Mouse (Mus musculus) embryonic stem cell, embryonic (primary cell): ENCODE measurements around the gene Ddo.

Experiments
- CTCF ChIA-PET, 4 experiments: fragments of 300-600 bp in 2 of 4; fragments of 350-600 bp in 2 of 4; sonication (Branson Sonifier 250); formaldehyde crosslinking; loops; one replicate each; lab custom pipeline; 2022; ENCODE audit warnings: inconsistent platforms in 2 of 4; lab: Charles Lee
- POLR2A ChIA-PET, 4 experiments: fragments of 300-600 bp in 2 of 4; fragments of 350-600 bp in 2 of 4; sonication (Branson Sonifier 250); formaldehyde crosslinking; loops; one replicate each; lab custom pipeline; 2022; ENCODE audit warnings: antibody characterized with exemption in 4 of 4, inconsistent platforms in 1 of 4; lab: Charles Lee

Ddo gene

DNA sequence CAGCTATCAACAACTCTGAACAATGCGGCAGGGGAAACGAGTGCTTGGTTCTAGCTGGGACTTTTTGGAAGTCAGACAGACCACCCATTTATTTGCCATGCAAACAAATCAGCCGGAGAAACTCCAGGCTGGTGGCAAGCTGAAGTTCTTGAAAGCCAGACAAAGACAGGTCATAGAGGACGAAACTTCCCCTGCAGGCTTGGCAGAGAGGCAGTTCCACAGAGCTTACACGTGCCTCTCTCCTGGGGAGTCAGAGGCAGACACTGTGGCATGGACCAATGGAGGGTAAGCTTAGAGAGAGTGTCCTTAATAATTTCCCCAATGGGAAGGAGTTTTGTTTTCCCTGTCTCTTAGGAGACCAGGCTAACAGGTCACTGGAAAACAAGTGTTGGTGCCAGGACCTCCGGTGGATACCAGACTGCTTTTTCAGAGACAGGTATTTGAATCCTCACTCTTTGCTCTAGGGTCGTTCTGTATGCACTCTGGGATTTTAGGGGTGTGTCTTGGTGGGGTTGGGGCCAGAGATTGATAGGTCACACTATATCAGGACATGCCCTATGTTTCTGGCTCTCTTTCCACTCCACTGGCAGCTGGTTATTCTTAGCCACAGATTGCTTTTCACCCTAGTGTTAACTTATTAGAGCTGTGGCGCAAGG lies at the start of gene Ddo:
Ddo (plus strand) TSS at position 356 of the 656 bp plus-strand sequence.
- ChIA-PET CTCF (interaction anchor here (0.6 to 3.0 kb wide), 20 partner anchors 8 to 660 kb away, joined by 3 to 13 read pairs (median 3); no protein-coding TSS in a partner anchor), POLR2A (interaction anchor here (1.1 to 3.1 kb wide), 9 partner anchors 10 to 673 kb away, joined by 3 to 27 read pairs (median 4); partner anchors contain the start of genes Gtf3c6 (in 2 of the 4) and Fig4 (in 1 of the 4))

DNA sequence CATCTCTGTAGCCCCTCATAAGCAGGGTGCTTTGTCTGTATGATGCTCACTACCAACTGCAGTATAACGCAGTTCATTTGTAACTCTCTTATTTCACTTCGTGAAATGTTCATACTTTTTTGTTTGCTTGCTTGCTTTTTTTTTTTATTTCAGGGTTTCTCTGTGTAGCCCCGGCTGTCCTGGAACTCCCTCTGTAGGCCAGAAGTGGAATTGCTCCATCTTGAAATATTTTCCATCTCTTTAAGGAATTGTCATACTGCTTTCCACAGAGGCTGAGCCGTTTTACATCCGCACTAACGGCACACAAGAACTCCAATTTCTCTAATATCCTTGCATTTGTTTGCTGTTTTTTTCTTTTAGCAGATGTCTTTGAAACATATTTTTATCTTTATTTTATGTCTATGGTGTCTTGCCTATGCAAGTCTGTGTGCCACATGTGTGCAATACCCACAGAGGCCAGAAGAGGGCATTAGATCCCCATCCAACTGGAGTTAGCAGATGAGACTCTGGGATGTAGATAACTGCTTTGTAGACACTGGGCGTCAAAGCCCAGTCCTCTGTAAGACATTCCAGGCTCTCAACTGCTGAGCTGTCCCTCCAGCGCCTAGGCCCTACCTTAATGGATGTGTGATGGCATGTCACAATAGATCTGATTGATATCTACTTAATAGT lies 46.1 kb upstream of the Ddo start:
- ChIA-PET POLR2A (interaction anchor here in 3 of 4 experiments (0.6 to 1.6 kb wide), 9 partner anchors 154 to 325 kb away, joined by 3 to 23 read pairs (median 3); partner anchors contain the start of genes Gtf3c6 (in 2 of the 3) and Amd1 (in 1 of the 3)), CTCF (interaction anchor here (0.6 to 1.9 kb wide), 22 partner anchors 11 to 749 kb away, joined by 3 to 14 read pairs (median 4); partner anchors contain the start of genes Ddo (in 2 of the 4) and Slc22a16 (in 2 of the 4))

DNA sequence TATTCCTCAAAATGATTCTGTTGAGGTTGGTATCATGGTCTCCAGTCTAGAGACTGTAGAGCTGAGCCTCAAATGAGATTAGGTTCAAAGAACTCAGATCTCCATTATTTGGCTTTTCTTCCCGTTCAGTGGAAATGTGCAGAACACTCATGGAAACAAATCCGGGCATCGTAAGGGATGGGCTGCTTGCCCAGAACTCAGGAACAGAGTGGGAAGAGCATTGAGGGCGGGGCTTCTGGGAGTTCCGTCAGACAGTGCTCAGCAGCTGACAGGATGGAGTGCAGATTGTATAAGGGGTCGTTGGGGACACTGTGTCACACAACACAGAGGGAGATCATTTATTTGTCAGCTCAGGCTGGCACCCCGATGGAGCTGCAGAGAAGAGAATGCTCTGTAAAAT lies 37.6 kb upstream of the Ddo start:
- ChIA-PET CTCF (no interaction called here), POLR2A (interaction anchor here in 1 of 4 experiments (0.7 kb wide), 1 partner anchor 334 kb away, joined by 4 read pairs; no protein-coding TSS in a partner anchor)

DNA sequence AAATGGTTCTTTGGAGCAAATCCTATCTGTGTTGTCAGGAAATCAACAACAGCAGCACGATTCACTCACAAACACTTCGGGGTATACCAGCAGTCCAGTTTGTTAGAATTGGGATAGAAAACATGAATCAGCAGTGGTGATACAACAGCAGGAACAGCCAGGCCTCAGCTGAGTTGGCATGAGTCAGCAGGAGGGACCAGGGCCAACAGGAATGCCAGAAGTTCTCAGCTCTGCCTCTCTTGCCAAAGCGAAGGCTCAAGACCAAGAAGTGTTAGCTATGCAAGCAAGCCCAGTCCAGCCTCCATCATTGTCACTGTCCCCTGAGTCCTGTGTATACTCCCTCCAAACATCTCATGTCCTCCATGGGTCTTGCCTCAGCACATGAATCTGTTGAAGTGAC lies 32.6 kb upstream of the Ddo start:
- CTCF ChIA-PET = no interaction called here
- POLR2A ChIA-PET = interaction anchor here in 1 of 4 experiments (1.3 kb wide), 1 partner anchor 339 kb away, joined by 3 read pairs; no protein-coding TSS in a partner anchor

DNA sequence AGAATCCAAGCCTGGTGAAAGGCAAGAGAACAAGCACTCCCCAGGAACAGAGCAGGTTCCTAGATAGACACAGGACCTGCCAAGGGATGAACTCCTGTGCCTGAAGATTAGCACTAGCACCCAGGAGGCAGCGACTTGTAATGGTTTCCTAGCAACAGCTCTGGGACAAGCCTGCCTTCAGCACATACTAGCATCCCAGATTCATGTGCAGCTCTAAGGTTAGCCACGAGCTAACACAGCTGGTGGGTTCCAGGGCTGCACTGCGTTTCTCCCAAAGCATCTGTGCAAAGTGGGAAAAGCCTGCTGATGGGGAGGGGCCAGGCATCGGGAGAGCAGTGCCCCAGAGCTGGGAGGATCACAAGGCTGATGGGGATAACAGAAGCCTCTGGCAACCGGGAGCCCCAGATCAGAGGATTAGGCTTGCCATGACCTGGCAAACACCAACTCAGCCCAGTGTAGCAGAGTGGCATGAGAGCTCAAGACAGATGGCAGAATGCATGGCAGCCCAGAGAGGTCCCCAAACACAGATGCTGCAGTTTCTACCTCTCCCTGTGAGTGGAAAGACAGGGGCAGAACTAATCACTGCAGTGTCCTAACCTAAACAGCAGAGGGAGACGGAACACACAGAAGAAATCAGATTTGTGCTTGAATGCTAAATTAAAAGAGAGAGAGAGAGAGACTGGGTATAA lies 25.0 kb upstream of the Ddo start:
- POLR2A ChIA-PET = no interaction called here
- CTCF ChIA-PET = interaction anchor here in 1 of 4 experiments (0.5 kb wide), 1 partner anchor 78 kb away, joined by 3 read pairs; the partner anchor contains the start of gene Mettl24

DNA sequence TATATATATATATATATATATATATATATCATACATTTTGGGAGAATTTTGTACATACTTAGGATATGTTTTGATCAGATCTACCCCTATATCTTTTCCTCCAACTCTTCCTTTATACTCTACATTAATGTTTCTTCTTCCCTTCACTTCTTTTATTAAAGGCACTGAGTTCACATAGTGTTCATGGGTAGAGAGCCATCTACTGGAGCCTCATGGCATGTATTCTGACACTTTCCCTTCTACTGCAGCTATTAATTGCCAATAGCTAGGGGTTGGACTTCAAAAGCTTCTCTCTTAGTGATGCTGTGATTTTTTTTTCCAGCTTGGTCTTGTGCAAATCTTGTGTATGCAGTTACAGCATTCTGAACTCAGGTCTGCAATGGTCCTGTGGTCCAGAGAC lies 11.8 kb upstream of the Ddo start:
- POLR2A ChIA-PET = no interaction called here
- CTCF ChIA-PET = interaction anchor here in 3 of 4 experiments (0.5 to 1.0 kb wide), 3 partner anchors 11 to 1366 kb away, joined by 3 to 5 read pairs (median 3); no protein-coding TSS in a partner anchor

DNA sequence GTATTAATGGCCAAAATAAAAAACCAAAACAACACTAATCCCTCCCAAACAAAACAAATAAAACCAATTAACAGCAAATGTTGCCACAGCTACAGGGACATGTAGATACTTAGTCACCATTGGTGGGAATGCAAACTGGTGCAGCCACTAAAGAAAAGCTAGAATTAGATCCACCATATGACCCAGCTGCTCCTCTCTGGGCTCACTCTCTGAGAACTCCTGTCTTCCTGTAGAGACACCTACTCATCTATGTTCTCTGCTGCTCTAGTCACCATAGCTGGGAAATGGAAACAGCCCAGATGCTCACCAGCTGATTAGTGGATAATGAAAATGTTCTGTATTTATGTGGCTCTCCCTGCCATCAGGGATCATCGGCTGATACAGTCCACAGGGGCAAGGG lies 10.1 kb upstream of the Ddo start:
- POLR2A ChIA-PET = interaction anchor here in 2 of 4 experiments (1.1 to 1.3 kb wide), 2 partner anchors 70 to 272 kb away, joined by 3 to 4 read pairs; no protein-coding TSS in a partner anchor
- CTCF ChIA-PET = interaction anchor here in 2 of 4 experiments (0.6 kb wide), 2 partner anchors 338 to 883 kb away, joined by 3 read pairs; no protein-coding TSS in a partner anchor

DNA sequence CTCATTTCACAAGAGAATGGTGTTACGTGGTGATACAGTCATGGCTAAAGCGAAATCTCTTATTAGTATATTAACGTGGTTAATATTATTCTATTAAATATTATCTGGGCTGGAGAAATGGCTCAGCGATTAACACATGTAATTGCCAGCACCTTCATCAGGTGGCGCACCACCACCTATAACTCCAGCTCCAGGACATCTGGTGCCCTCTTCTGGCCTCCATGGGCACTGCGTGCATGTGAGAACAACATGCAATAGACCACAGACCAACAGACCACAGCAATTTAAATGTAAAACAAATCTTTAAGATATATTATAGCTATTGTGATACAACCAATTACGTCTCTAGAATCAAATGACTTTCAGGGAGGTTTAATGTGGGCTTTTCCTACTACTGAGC lies 671 bp upstream of the Ddo start:
- CTCF ChIA-PET = interaction anchor here (0.5 to 3.0 kb wide), 19 partner anchors 8 to 660 kb away, joined by 3 to 13 read pairs (median 3); partner anchors contain the start of gene Mettl24 (in 1 of the 4)
- POLR2A ChIA-PET = interaction anchor here in 3 of 4 experiments (0.7 to 3.1 kb wide), 7 partner anchors 11 to 674 kb away, joined by 3 to 27 read pairs (median 3); partner anchors contain the start of genes Gtf3c6 (in 2 of the 3) and Fig4 (in 1 of the 3)

DNA sequence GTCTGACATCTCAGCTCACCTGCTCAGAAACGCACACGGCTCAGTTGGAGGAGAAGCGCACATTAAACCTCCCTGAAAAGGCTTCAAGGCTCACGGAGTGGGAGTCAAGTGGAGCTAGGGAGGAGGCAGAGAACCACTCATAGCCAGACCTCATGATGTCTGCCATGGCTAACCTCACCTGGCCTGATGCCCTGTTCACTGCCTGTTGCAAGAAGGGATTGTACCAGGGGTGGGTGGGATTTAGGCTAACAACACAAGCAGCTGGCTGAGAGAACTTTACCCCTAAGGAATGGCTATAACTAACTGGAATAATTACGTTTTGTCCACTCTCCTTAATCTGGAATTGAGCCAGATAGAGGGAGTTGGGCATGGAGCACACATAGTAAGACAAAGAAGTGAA lies 646 bp downstream of the Ddo start:
- ChIA-PET POLR2A (interaction anchor here (0.9 to 3.1 kb wide), 6 partner anchors 9 to 372 kb away, joined by 3 to 27 read pairs (median 4); partner anchors contain the start of gene Gtf3c6 (in 2 of the 4)), CTCF (interaction anchor here in 3 of 4 experiments (0.6 to 3.0 kb wide), 4 partner anchors 10 to 47 kb away, joined by 3 to 13 read pairs (median 6); no protein-coding TSS in a partner anchor)

DNA sequence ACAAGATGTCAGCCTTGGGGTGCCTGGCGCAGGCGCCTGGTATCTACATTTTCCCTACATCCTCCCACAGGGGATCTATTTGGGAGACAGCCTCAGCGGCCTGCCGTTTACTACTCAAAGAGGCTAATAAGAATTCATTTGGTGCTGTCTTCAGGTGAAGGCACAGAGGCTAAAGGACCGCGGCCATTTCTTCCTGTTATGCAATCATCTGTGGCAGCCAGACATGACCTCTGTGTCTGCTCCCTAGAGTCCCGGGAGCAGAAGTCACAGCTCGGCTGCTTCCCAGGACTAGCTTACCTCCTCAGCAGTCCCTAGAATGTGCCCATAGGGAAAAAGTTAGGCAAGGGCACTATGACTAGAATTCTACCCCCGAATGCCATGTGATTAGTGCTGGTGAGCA lies 1.1 kb downstream of the Ddo start:
- ChIA-PET POLR2A (interaction anchor here (0.9 to 3.1 kb wide), 7 partner anchors 9 to 373 kb away, joined by 3 to 27 read pairs (median 4); partner anchors contain the start of gene Gtf3c6 (in 2 of the 4)), CTCF (interaction anchor here in 2 of 4 experiments (0.5 to 3.0 kb wide), 6 partner anchors 9 to 877 kb away, joined by 3 to 13 read pairs (median 4); no protein-coding TSS in a partner anchor)

DNA sequence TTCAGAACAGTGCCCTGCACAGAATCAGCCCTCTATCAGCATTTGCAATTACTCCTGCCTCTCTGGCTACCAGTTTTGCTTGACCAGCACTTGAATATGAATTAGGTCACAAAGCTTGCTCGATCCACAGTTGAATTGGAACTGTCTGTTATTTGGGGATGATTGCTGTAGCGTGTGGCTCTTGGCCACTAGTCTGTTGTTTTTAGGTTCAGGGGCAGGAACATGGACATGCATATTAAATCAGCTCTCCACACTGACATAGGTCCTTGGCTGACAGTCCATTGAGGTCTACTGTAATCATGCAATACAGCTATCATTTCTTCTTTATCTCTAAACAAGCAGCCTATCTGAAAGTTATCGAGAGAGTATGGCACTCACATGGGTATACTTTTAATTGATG lies 2.3 kb downstream of the Ddo start:
- POLR2A ChIA-PET = interaction anchor here in 3 of 4 experiments (0.6 to 1.9 kb wide), 6 partner anchors 8 to 373 kb away, joined by 3 to 5 read pairs (median 4); no protein-coding TSS in a partner anchor
- CTCF ChIA-PET = no interaction called here

DNA sequence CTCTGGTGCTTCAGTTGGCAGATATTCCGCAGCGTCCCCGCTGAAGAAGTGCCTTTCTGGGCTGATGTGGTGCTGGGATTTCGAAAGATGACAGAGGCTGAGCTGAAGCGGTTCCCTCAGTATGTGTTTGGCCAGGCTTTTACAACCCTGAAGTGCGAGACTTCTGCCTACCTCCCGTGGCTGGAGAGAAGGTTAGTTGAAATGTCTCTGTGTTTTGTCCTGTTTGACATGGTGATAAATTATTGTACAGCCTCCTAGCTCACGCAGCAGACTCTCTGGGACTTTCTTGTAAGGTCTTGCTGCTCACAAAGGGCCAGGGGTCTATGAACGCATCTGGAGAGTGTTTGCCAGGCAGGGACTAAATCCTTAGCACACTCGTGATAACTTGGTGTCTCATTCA lies 7.5 kb downstream of the Ddo start:
- ChIA-PET POLR2A (interaction anchor here in 1 of 4 experiments (1.4 kb wide), 1 partner anchor 15 kb away, joined by 3 read pairs; no protein-coding TSS in a partner anchor), CTCF (no interaction called here)

DNA sequence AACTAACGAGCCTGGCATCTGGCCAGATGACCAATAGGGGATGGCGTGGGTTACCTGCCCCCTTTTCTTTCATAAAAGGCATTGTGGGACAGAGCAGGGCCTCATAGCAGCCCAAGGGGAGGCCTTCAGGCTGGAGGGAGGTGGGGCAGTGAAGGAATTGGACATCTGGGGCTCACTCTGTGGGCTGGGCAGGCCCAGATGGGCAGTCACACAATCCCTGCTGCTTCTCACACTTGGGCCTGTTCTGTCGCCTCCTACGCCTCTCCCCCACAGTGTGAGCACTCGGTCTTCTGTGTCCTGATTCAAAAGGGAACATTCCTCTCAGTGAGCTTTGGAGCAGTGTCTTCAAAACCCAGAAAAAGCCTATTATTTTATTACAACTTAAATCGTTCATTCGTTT lies 8.5 kb downstream of the Ddo start:
- CTCF ChIA-PET = interaction anchor here in 1 of 4 experiments (1.3 to 3.5 kb wide), 2 partner anchors 9 to 378 kb away, joined by 3 to 13 read pairs; partner anchors contain the start of gene Ddo
- POLR2A ChIA-PET = interaction anchor here in 2 of 4 experiments (0.6 to 0.8 kb wide), 2 partner anchors 380 to 1040 kb away, joined by 4 read pairs; no protein-coding TSS in a partner anchor

DNA sequence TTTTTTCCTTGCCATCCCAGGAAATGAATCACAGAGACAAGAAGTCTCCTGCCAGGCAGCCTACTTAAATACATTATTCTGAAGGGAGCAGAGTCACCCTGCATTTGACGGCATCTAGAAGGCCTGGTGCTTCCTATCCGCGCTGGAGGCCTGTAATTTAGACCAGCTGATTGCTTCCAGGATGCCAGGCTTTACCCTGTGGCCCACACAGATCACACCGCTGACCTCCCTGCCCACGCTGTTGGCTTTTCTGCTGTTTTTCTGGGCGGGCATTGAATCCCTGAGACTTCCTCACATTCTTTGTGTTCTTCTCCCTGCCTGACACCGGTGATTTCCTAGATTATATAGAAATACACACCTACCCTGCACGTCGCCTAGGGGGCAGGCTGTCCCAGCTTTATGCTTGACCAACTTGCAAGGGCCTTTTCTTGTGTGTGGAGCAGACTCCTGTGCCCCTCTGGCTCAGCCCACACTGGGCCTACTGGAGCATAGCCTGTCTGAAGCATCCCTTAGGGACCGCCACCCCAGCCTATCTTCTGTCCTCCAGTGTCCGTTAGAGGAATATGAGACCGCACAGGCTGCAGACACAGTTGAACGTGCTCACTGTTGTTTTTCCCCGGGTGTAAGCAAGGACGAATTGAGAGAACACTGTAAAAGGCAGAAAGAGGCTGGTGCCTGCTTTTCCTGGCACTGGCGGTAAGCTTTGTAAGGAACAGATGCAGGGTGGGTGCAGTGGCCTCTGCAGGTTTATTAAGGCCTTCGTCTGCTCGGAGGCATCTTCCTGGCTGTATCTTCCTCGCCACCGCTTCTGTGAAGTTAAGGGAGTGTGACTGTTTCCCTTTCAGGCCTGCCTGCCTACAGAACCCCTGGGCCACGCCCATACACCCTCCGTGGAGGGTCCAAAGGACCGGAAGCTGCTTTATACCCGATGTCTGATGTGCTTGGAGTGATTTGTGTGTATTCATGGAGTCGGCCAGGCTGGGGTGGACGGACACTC lies 9.3 kb downstream of the Ddo start:
- CTCF ChIA-PET = interaction anchor here in 1 of 4 experiments (1.3 to 3.5 kb wide), 2 partner anchors 9 to 377 kb away, joined by 3 to 13 read pairs; partner anchors contain the start of gene Ddo

DNA sequence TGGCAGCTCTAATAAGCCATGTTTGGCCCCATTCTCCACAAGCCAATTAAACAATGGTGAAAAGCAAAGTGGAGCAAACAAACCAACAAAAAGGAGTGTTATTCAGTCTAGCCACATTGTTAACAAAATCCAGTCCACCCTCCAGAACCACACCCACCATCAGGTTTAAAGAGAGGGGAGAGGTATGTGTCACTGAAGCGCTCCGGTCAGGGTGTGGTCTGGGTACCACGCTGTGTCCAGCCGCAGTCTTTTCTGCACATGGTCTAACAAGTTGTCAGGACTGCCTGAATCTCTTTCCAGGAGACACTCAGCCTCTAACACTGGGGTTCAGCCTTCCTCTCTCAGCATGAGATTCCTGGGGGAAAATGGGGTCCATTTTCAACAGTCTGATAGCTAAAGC lies 10.6 kb downstream of the Ddo start:
- ChIA-PET CTCF (interaction anchor here in 2 of 4 experiments (0.8 to 3.5 kb wide), 2 partner anchors 11 kb away, joined by 4 to 13 read pairs; partner anchors contain the start of gene Ddo (in 1 of the 2)), POLR2A (interaction anchor here in 2 of 4 experiments (0.9 to 2.3 kb wide), 9 partner anchors 9 to 382 kb away, joined by 3 to 8 read pairs (median 3); partner anchors contain the start of genes Ddo (in 2 of the 2) and Gtf3c6 (in 1 of the 2))

More for the DNA sequence above, 9.3 kb downstream of the Ddo start:
- POLR2A ChIA-PET = interaction anchor here in 3 of 4 experiments (0.6 to 1.9 kb wide), 10 partner anchors 8 to 1039 kb away, joined by 3 to 6 read pairs (median 4); partner anchors contain the start of genes Cdc40 (in 1 of the 3), Ddo (in 1 of the 3) and Wasf1 (in 1 of the 3)

DNA sequence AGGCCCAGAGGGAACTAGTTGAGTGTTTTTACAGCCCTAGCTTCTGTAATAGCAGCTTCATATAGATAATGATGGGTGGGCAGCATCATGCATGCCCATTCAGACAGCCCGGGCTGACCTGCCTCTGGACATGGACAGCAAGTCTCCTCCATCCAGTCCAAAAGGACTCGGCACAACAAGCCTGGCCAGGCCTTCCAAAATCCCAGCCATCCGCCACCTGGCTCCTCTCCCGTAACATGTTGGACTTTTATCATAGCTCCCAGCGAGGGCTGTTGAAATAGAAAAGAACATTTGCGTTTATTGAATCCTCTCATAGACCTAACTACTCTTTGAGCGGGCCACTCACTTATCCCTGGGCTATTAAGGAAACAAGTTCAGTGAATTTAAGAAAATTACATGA lies 12.1 kb downstream of the Ddo start:
- ChIA-PET CTCF (interaction anchor here in 1 of 4 experiments (3.5 kb wide), 1 partner anchor 12 kb away, joined by 13 read pairs; the partner anchor contains the start of gene Ddo), POLR2A (interaction anchor here in 3 of 4 experiments (0.6 to 2.3 kb wide), 6 partner anchors 11 to 826 kb away, joined by 3 to 8 read pairs (median 3); partner anchors contain the start of genes Cdc40 (in 1 of the 3), Ddo (in 1 of the 3), Gtf3c6 (in 1 of the 3) and Wasf1 (in 1 of the 3))
